Mouse (Mus musculus) induced T-regulatory cell, adult 2 months (primary cell): ENCODE data around the gene Npvf.
A peak's percentile ranks its signal among the peaks of the same experiment; 100 is the strongest.

Experiments used
- DNase-seq: peaks from one replicate; pipeline ENCODE4 v3.0.0-alpha.2; 2012; ENCODE audit warnings: low read depth

Npvf gene

GRCm38 (mm10) chr6:50654356-50654755 is at the start of gene Npvf:
TSS of gene Npvf (minus strand) at chr6:50654439.
- DNase-seq: no peak

- DNase-seq: no peak
These were observed 35.0 kb upstream of the Npvf start for GRCm38 (mm10) chr6:50689121-50689815.

- peak; percentile 22 for DNase-seq
These were observed 30.6 kb upstream of the Npvf start for GRCm38 (mm10) chr6:50684646-50685415.

GRCm38 (mm10) chr6:50681491-50681890 is 27.3 kb upstream of the Npvf start:
- no peak for DNase-seq

GRCm38 (mm10) chr6:50680224-50681215 is 26.3 kb upstream of the Npvf start:
- DNase-seq: no peak

GRCm38 (mm10) chr6:50679486-50679828 is 25.2 kb upstream of the Npvf start:
- no peak for DNase-seq

- peak; percentile 67 for DNase-seq
These were observed 24.7 kb upstream of the Npvf start for GRCm38 (mm10) chr6:50678826-50679485.

GRCm38 (mm10) chr6:50671191-50671590 is 17.0 kb upstream of the Npvf start:
- no peak for DNase-seq

- no peak for DNase-seq
These were observed 12.7 kb upstream of the Npvf start for GRCm38 (mm10) chr6:50666937-50667336.

GRCm38 (mm10) chr6:50665020-50665419 is 10.8 kb upstream of the Npvf start:
- DNase-seq: no peak

- DNase-seq: no peak
These were observed 10.0 kb upstream of the Npvf start for GRCm38 (mm10) chr6:50664193-50664592.

- DNase-seq: no peak
These were observed 8.8 kb upstream of the Npvf start for GRCm38 (mm10) chr6:50662925-50663583.

GRCm38 (mm10) chr6:50661729-50662128 is 7.5 kb upstream of the Npvf start:
- DNase-seq: no peak

- no peak for DNase-seq
These were observed 4.2 kb upstream of the Npvf start for GRCm38 (mm10) chr6:50658466-50658865.

- DNase-seq: no peak
These were observed 3.8 kb upstream of the Npvf start for GRCm38 (mm10) chr6:50658018-50658417.

- no peak for DNase-seq
These were observed 2.2 kb upstream of the Npvf start for GRCm38 (mm10) chr6:50656426-50656825.

GRCm38 (mm10) chr6:50655925-50656324 is 1.7 kb upstream of the Npvf start:
- no peak for DNase-seq

GRCm38 (mm10) chr6:50647656-50648055 is 6.6 kb downstream of the Npvf start:
- DNase-seq: no peak

GRCm38 (mm10) chr6:50646659-50647058 is 7.6 kb downstream of the Npvf start:
- no peak for DNase-seq

GRCm38 (mm10) chr6:50644701-50645100 is 9.5 kb downstream of the Npvf start:
- DNase-seq: no peak

GRCm38 (mm10) chr6:50641898-50642297 is 12.3 kb downstream of the Npvf start:
- DNase-seq: no peak
